Mouse (Mus musculus) liver, adult 2 months (tissue): ENCODE measurements at regions not wholly inside any gene's neighbourhood (a gene's known extent, or its start where the extent isn't known, plus 50 kb on each side); places are given as distances from the start of the nearest gene placed in this dataset.
"Not testable (repeated sequence)": the region's sequence is repeated elsewhere in the genome, so short reads cannot be mapped to it uniquely, and the experiment has no call there.

Experiments
- DNase-seq: peaks from one replicate; pipeline ENCODE4 v3.0.0-alpha.2; 2011; ENCODE audit warnings: low read depth, low spot score; ENCODE audit errors: extremely low read depth
- H3K27ac ChIP-seq: fragments of 200-500 bp; replicated peaks from 2 replicates; pipeline ENCODE4 v1.5.1; 2012; ENCODE audit warnings: low read depth, mild to moderate bottlenecking, control low read depth, inconsistent platforms, low read length; ENCODE audit not compliant: insufficient read depth
- H3K27me3 ChIP-seq: fragments of 200-500 bp; 2 replicates; pipeline ENCODE4 v1.6.1; 2012; ENCODE audit warnings: mild to moderate bottlenecking, moderate library complexity, low read length, inconsistent platforms; ENCODE audit not compliant: control insufficient read depth, insufficient read depth
- H3K36me3 ChIP-seq: fragments of 200-500 bp; 2 replicates; pipeline ENCODE4 v1.6.1; 2012; ENCODE audit warnings: low read length, inconsistent platforms; ENCODE audit not compliant: control insufficient read depth, insufficient read depth
- H3K4me1 ChIP-seq: fragments of 200-500 bp; 2 replicates; pipeline ENCODE4 v1.6.1; 2011; ENCODE audit warnings: low read length; ENCODE audit not compliant: control insufficient read depth, insufficient read depth
- H3K4me3 ChIP-seq: fragments of 200-500 bp; 2 replicates; pipeline ENCODE4 v1.5.1; 2011; ENCODE audit warnings: low read depth, mild to moderate bottlenecking, control low read depth, low read length, moderate library complexity; ENCODE audit not compliant: insufficient read depth
- H3K79me2 ChIP-seq: fragments of 200-500 bp; 2 replicates; pipeline ENCODE4 v1.6.1; 2012; ENCODE audit warnings: inconsistent platforms, mild to moderate bottlenecking, low read length, moderate library complexity; ENCODE audit not compliant: control insufficient read depth, insufficient read depth
- H3K9ac ChIP-seq: fragments of 200-500 bp; 2 replicates; pipeline ENCODE4 v1.6.1; 2012; ENCODE audit warnings: low read depth, mild to moderate bottlenecking, control low read depth, inconsistent platforms, low read length
- CTCF ChIP-seq: fragments of 200-500 bp; IDR thresholded peaks from 2 replicates; pipeline ENCODE4 v1.5.1; 2011; ENCODE audit warnings: low read depth, low read length, control low read depth
- POLR2A ChIP-seq: fragments of 200-500 bp; IDR thresholded peaks from 2 replicates; pipeline ENCODE4 v1.6.1; 2011; ENCODE audit warnings: low read length, control low read depth; ENCODE audit not compliant: insufficient read depth; ENCODE audit errors: extremely low read depth
- WGBS: fragments of 180-500 bp; shearing (Covaris S2); methylation state at CpG from one replicate; pipeline ENCODE4 v1.1.7; 2018; 5-methylcytosine and 5-hydroxymethylcytosine counted together

GRCm38 (mm10) chr1:113433701-113434100 lies 1569.0 kb upstream of the Dsel start:
- WGBS: 55% methylated on average over 1 of the region's 1 CpGs
- TF ChIP-seq POLR2A: no peak
- no peak for TF ChIP-seq CTCF
- no peaks in the 10 kb centered on the region for H3K27me3 ChIP-seq
- no peak overlapping the region for H3K4me3 ChIP-seq
- no peaks in the 10 kb centered on the region for H3K36me3 ChIP-seq
- no peaks in the 10 kb centered on the region for H3K4me1 ChIP-seq
- no peak overlapping the region for H3K9ac ChIP-seq
- H3K79me2 ChIP-seq: no peaks in the 10 kb centered on the region
- H3K27ac ChIP-seq: no peak overlapping the region
- no peak for DNase-seq

- no peak for DNase-seq
- TF ChIP-seq POLR2A (no peak), CTCF (no peak)
These were observed 1566.5 kb upstream of the Dsel start for GRCm38 (mm10) chr1:113431266-113431665.

GRCm38 (mm10) chr1:113412858-113413257 lies 1548.1 kb upstream of the Dsel start:
- Histone ChIP-seq H3K4me1 (no peaks in the 10 kb centered on the region), H3K27ac (no peak overlapping the region), H3K9ac (no peak overlapping the region), H3K36me3 (no peaks in the 10 kb centered on the region), H3K79me2 (no peaks in the 10 kb centered on the region), H3K4me3 (no peak overlapping the region), H3K27me3 (no peaks in the 10 kb centered on the region)
- TF ChIP-seq CTCF (no peak), POLR2A (no peak)
- WGBS: 68% methylated on average over 3 of the region's 3 CpGs
- no peak for DNase-seq

More at GRCm38 (mm10) chr1:113431266-113431665, 1566.5 kb upstream of the Dsel start:
- no peaks in the 10 kb centered on the region for H3K36me3 ChIP-seq
- no peak overlapping the region for H3K4me3 ChIP-seq
- no peak overlapping the region for H3K9ac ChIP-seq
- no peaks in the 10 kb centered on the region for H3K79me2 ChIP-seq
- H3K27ac ChIP-seq: no peak overlapping the region
- no peaks in the 10 kb centered on the region for H3K4me1 ChIP-seq
- no peaks in the 10 kb centered on the region for H3K27me3 ChIP-seq

- no peak overlapping the region for H3K27ac ChIP-seq
- H3K4me1 ChIP-seq: no peaks in the 10 kb centered on the region
- H3K79me2 ChIP-seq: no peaks in the 10 kb centered on the region
- H3K36me3 ChIP-seq: no peaks in the 10 kb centered on the region
- no peak for TF ChIP-seq POLR2A
- no peak overlapping the region for H3K9ac ChIP-seq
- no peaks in the 10 kb centered on the region for H3K27me3 ChIP-seq
- no peak for DNase-seq
- 78% methylated on average over 6 of the region's 6 CpGs for WGBS
- no peak overlapping the region for H3K4me3 ChIP-seq
These were observed 1530.6 kb upstream of the Dsel start for GRCm38 (mm10) chr1:113395267-113395824.

GRCm38 (mm10) chr1:113394326-113394725 lies 1529.6 kb upstream of the Dsel start:
- not testable (repeated sequence) for H3K9ac ChIP-seq, H3K4me3 ChIP-seq, H3K27ac ChIP-seq, H3K4me1 ChIP-seq, DNase-seq, H3K36me3 ChIP-seq, H3K79me2 ChIP-seq, H3K27me3 ChIP-seq
- WGBS: 79% methylated on average over 3 of the region's 3 CpGs

GRCm38 (mm10) chr1:113392962-113393361 lies 1528.2 kb upstream of the Dsel start:
- no peak for DNase-seq
- no peak overlapping the region for H3K27ac ChIP-seq
- H3K27me3 ChIP-seq: no peaks in the 10 kb centered on the region
- H3K79me2 ChIP-seq: no peaks in the 10 kb centered on the region
- no peak for TF ChIP-seq POLR2A
- no peak for TF ChIP-seq CTCF
- H3K4me1 ChIP-seq: no peaks in the 10 kb centered on the region
- H3K9ac ChIP-seq: no peak overlapping the region
- no peak overlapping the region for H3K4me3 ChIP-seq
- no peaks in the 10 kb centered on the region for H3K36me3 ChIP-seq

- TF ChIP-seq POLR2A (no peak), CTCF (no peak)
These were observed 1525.2 kb upstream of the Dsel start for GRCm38 (mm10) chr1:113389920-113390319.

More at GRCm38 (mm10) chr1:113389920-113390319, 1525.2 kb upstream of the Dsel start:
- Histone ChIP-seq H3K27ac (no peak overlapping the region), H3K27me3 (no peaks in the 10 kb centered on the region), H3K9ac (no peak overlapping the region), H3K79me2 (no peaks in the 10 kb centered on the region), H3K4me3 (no peak overlapping the region), H3K36me3 (no peaks in the 10 kb centered on the region), H3K4me1 (no peaks in the 10 kb centered on the region)
- no peak for DNase-seq
- 91% methylated on average over 2 of the region's 2 CpGs for WGBS
